Mouse (Mus musculus): ENCODE measurements around the gene B4galnt4.
"Not testable (repeated sequence)": the region's sequence is repeated elsewhere in the genome, so short reads cannot be mapped to it uniquely, and the experiment has no call there.

B4galnt4 gene

GRCm38 (mm10) chr7:141060426-141061242, at the start of gene B4galnt4:
Gene B4galnt4 (plus strand): TSS chr7:141061104.
- DNase-seq (ENCODE audit: low spot score in 2 of 2), result peak in 1 of 2 experiments; percentile 51

- DNase-seq (ENCODE audit: low spot score in 2 of 2), result no peak
Measured at GRCm38 (mm10) chr7:141011238-141011770, 49.6 kb upstream of the B4galnt4 start.

GRCm38 (mm10) chr7:141016707-141017697, 43.9 kb upstream of the B4galnt4 start:
- no peak for DNase-seq (ENCODE audit: low spot score in 2 of 2)

- DNase-seq (ENCODE audit: low spot score in 2 of 2), result not testable (repeated sequence)
Measured at GRCm38 (mm10) chr7:141017824-141018223, 43.1 kb upstream of the B4galnt4 start, which contains the start of gene Ifitm6. Gene Ifitm6 (minus strand): TSS chr7:141017924.

- no peak for DNase-seq (ENCODE audit: low spot score in 2 of 2)
Measured at GRCm38 (mm10) chr7:141019028-141019427, 41.9 kb upstream of the B4galnt4 start.

- no peak for DNase-seq (ENCODE audit: low spot score in 2 of 2)
Measured at GRCm38 (mm10) chr7:141021489-141022449, 39.1 kb upstream of the B4galnt4 start.

GRCm38 (mm10) chr7:141024865-141025838, 35.8 kb upstream of the B4galnt4 start:
- DNase-seq (ENCODE audit: low spot score in 2 of 2), result no peak

GRCm38 (mm10) chr7:141026097-141026739, 34.7 kb upstream of the B4galnt4 start:
- DNase-seq (ENCODE audit: low spot score in 2 of 2), result no peak

- DNase-seq (ENCODE audit: low spot score in 2 of 2), result no peak
Measured at GRCm38 (mm10) chr7:141026740-141027098, 34.2 kb upstream of the B4galnt4 start.

GRCm38 (mm10) chr7:141028831-141029230, 32.1 kb upstream of the B4galnt4 start, which contains the start of gene Gm17387:
Gene Gm17387 (plus strand): TSS chr7:141029131.
- DNase-seq (ENCODE audit: low spot score in 2 of 2), result no peak

GRCm38 (mm10) chr7:141030390-141030789, 30.5 kb upstream of the B4galnt4 start:
- DNase-seq (ENCODE audit: low spot score in 2 of 2), result no peak

- DNase-seq (ENCODE audit: low spot score in 2 of 2), result no peak
Measured at GRCm38 (mm10) chr7:141032458-141033167, 28.3 kb upstream of the B4galnt4 start.

GRCm38 (mm10) chr7:141036624-141037023, 24.3 kb upstream of the B4galnt4 start:
- not testable (repeated sequence) for DNase-seq (ENCODE audit: low spot score in 2 of 2)

- DNase-seq (ENCODE audit: low spot score in 2 of 2), result no peak
Measured at GRCm38 (mm10) chr7:141038090-141039032, 22.5 kb upstream of the B4galnt4 start.

GRCm38 (mm10) chr7:141039386-141040107, 21.4 kb upstream of the B4galnt4 start:
- no peak for DNase-seq (ENCODE audit: low spot score in 2 of 2)

GRCm38 (mm10) chr7:141040867-141041606, 19.9 kb upstream of the B4galnt4 start:
- DNase-seq (ENCODE audit: low spot score in 2 of 2), result no peak
